Mouse (Mus musculus) E14TG2a.4 (cell line): ENCODE results near the gene Nutf2-ps1.

Experiments used
- H3K27me3 ChIP-seq: 2 replicates; pipeline ENCODE4 v1.6.1; 2014; ENCODE audit warnings: low read length, control low read depth; ENCODE audit not compliant: insufficient read depth
- H3K36me3 ChIP-seq: 2 replicates; pipeline ENCODE4 v1.6.1; 2014; ENCODE audit warnings: low read length, control low read depth; ENCODE audit not compliant: insufficient read depth
- H3K4me1 ChIP-seq: replicated peaks from 2 replicates; pipeline ENCODE4 v1.6.1; 2014; ENCODE audit warnings: low read depth, low read length, control low read depth
- H3K4me3 ChIP-seq: replicated peaks from 2 replicates; pipeline ENCODE4 v1.5.1; 2014; ENCODE audit warnings: mild to moderate bottlenecking, low read length
- H3K9me3 ChIP-seq: 2 replicates; pipeline ENCODE4 v1.6.1; 2014; ENCODE audit warnings: low read length, control low read depth
- CTCF ChIP-seq: conservative IDR thresholded peaks from 2 replicates; pipeline ENCODE4 v1.5.1; 2014; ENCODE audit warnings: low read length
- NANOG ChIP-seq: IDR thresholded peaks from 2 replicates; pipeline ENCODE4 v1.6.1; 2014; ENCODE audit warnings: borderline replicate concordance, low read length, mixed read lengths
- POU5F1 ChIP-seq: IDR thresholded peaks from 2 replicates; pipeline ENCODE4 v1.6.1; 2014; ENCODE audit warnings: low read length, borderline replicate concordance

The Nutf2-ps1 gene

DNA sequence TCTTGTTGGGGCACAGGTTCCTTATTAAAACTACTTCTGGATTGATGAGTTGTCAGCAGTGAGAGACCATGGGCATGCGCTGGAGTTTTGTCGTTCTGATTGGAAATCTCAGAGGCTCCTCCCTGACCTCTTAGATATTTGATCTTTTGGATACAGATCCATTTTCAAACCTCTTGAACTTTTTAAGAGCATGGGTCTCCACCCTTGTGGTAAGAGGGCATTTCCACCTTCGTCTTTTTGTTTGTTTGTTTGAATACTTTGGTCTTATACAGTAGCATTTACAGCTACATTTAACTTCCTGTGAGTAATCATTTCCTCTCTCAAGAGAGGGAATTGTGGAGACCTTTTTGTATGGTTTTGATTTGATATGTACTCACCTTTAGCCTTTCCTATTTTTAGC is 49.6 kb downstream of the Nutf2-ps1 start:
- TF ChIP-seq CTCF (no peak), NANOG (no peak)
- H3K4me1 ChIP-seq, result peaks cover 65% of the 10 kb centered on the region
- no peaks in the 10 kb centered on the region for H3K27me3 ChIP-seq
- H3K36me3 ChIP-seq, result peaks cover 85% of the 10 kb centered on the region
- no peaks in the 10 kb centered on the region for H3K9me3 ChIP-seq
- no peak overlapping the region for H3K4me3 ChIP-seq

DNA sequence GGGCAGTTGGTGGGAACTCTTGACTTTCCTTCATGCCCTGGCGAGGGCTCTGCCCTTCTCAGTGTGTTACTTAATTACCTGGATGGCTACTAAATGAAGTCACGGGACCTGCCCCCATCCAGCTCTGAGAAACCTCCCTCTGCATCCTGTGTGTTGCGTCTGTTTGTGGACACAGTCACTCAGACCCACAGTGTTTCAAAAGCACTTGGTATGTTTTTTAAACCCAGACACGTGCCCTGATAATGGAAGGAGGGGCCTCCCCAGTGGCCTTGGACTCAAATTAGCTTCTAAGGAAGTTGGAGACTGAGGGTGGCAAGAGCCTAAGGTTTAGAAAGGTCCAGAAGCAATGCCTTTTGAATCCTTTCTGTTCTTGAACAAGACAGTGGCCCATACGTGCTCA is 50.1 kb downstream of the Nutf2-ps1 start:
- Histone ChIP-seq H3K4me1 (peaks cover 65% of the 10 kb centered on the region), H3K9me3 (no peaks in the 10 kb centered on the region), H3K27me3 (no peaks in the 10 kb centered on the region), H3K36me3 (peaks cover 89% of the 10 kb centered on the region), H3K4me3 (no peak overlapping the region)
- no peak for TF ChIP-seq CTCF
- no peak for TF ChIP-seq NANOG
- no peak for TF ChIP-seq POU5F1
